Mouse (Mus musculus) kidney, adult 8-10 months (tissue): ENCODE measurements around the gene Dcaf5.

Source experiments
- DNase-seq, 2 experiments: peaks; one replicate each; pipeline ENCODE4 v3.0.0; 2022

The Dcaf5 gene

DNA sequence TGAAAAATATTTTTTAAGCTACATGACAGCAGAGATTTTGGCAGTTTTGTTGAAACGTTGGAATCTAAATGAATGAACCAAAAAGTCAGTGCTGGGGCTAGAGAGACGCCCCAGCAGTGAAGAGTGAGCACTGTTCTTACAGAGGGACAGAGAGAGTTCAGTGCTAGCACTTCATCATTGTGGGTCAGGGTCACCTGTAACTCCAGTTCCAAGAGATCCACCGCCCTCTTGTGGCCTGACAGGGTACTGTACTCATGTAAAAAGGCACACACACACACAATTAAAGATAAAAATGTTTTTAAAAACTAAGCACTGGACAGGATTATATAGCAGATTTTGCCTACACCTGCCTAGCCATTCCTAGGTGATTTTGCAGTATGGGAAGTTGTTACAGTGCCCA, 29.8 kb downstream of the Dcaf5 start:
- peak in 1 of 2 experiments; percentile 55 for DNase-seq

DNA sequence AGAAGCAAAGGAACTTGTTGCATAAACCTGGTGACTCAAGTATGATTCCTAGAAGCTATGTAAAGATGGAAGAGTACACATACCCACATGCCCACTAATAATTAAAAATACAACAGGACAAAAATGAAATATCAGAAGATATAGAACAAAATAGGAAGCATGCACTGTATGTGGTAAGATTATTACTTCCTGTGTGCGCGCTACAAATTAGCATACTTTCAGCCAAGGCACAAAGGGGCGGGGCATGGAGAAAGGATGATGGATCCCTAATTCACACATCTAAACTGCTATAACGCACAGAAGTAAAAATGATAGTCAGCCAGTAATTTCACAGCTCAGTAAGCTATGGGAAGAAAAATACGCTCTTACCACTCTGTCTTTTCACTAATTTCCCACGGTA, 32.3 kb downstream of the Dcaf5 start:
- DNase-seq = no peak

DNA sequence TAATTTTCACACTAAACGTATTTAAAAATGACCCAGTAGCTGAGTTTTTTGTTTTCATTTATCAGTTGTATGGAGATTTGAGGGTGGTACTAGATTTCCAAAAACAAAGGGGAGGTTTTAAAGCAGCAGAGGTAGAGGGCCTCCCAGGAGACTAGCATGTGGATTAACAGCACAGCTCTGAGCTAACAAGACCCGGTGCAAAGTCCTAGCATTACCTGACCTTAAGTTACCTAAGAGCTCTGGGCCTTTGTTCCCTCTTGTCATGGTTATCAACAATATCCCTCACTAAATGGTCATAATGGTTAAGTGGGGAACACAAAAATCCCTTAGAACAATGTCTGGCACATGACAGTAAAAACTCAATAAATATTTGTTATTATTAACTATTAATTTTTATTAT, 37.3 kb downstream of the Dcaf5 start:
- DNase-seq = no peak

DNA sequence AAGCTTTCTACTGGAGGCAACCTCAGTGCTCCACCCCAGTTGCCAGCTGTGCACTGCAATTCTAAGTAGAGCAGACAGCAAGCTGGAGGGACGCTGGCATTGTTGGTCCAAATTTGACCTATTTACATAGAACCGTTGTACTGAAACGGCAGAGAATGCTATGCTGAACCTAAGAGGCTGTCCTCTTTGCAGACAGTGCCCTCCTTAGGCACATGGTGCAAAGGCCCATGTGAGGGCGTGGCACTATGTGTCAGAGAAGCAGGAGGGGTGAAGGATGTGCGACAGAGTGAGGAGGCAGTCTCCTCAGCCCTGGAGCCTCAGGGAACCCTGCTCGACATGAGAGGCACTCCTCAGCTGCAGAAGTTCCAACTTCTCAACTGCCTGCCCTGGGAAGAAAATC, 40.0 kb downstream of the Dcaf5 start:
- no peak for DNase-seq

DNA sequence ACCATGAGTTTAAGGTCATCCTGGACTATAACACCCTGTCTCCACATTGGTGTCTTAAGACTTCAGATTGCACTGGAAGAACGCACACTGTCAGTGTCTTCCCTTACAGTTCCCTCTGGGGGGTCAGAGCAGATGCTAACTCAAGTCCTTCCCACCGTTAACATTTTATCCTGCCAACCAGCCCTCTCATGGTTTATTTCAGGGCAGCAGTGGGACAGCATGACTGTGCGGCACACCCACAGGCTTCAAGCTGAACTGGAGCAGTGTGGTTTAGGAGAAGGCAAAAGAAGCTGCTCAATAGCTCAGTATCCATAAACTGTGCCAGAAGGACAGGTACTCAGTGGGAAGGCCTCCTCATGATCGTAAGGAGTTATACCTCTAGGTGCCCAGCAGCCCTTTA, 41.1 kb downstream of the Dcaf5 start:
- no peak for DNase-seq

DNA sequence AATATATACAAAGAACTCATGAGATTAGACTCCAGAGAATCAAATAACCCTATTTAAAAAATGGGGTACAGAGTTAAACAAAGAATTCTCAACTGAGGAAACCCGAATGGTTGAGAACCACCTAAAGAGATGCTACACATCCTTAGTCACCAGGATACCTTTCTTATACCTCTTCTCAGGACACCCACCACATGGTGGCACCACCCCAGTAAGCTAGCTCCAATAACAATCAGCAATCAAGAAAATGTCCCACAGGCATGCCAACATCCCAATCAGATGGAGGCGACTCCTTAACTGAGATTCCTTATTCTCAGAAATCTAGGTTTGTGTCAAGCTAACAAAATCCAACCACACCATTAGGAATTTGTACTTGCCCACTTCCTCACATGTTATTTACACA, 42.4 kb downstream of the Dcaf5 start:
- DNase-seq = peak in 1 of 2 experiments; percentile 37

DNA sequence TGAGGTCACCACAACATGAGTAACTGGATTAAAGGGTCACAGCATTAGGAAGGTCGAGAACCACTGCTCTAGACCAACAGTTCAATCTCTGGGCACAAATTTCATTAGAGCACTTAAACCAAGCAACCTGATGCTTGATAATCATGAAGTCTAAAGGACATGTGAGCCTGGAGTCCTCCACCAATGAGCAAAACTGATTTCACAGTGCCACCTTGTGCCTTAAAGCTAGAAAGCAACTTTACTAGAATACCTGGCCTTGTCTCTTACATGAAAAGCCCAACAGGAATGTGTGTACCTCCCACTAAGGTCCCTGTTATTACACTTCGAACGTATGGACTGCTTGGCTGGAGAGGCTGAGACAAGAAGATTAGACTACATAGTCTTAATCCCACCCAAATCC, 47.0 kb downstream of the Dcaf5 start:
- peak in 1 of 2 experiments; percentile 18 for DNase-seq

DNA sequence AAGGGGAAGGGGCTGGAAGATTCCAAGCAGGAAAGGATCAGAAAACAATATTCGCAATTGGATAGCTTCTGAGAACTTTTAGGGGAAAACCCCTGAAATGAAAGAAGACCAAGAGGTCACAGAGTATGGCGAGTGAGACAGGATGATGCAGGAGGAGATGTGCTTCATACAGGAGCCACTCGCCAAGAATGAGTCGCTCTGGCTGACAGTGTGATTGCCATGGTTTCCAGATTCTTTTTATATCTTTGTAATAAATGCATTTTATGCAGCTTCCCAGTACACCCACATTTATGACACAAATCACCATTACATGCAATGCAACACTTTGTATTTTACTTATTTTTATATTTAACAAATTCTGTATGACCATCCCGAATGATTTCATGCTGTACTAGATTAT, 49.1 kb downstream of the Dcaf5 start:
- no peak for DNase-seq

DNA sequence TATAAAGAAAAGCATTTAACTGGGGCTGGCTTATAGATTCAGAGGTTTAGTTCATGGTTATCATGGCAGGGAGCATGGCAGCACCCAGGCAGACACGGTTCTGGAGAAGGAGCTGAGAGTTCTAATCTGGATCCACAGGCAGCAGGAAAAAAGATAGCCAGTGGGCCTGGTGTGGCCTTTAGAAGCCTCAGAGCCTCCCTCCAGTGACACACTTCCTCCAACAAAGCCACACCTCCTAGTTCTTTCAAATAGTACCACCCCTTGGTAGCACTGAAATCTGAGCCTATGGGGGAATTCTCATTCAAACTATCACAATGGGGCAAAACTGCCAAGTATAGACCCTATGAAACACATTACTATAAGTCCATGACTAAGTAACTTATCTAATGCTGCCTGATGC, 51.0 kb downstream of the Dcaf5 start:
- no peak for DNase-seq

DNA sequence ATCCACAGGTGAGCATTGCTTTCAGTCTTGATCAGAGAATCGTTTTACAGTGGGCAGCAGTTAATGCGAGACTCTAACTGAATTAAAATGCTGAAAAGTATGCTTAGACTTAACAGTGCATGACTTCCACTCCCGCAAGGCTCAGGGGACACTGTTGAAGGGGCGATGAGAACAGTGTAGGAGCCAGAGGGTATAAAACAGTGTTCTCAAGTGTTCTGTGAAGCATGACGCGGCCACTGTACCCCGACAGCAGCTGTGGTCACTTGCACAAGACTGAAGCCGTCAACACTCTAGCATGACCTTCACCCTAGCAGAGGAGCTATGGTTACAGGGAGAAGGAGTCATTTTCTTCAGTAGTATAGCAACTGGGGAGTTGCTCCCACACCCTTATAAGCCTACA, 52.9 kb downstream of the Dcaf5 start:
- DNase-seq = no peak

DNA sequence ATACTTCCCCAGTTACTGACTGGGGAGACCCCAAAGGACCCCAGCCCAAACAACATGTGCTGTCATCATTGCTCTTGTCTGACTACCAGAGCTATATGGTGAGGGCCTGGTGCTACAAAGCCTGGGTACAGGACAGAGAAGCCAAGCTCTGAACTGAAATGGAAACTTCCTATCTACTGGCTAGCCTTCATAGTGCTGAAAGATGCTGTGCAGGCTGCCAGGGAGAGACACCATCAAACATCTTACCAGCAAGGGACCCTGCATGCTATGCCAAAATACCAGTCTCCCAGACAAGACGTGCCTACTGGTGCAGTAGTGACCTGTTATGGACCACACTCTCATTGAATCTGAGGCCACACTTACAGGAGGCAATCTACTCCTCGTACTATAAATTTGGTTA, 53.6 kb downstream of the Dcaf5 start:
- DNase-seq = no peak

DNA sequence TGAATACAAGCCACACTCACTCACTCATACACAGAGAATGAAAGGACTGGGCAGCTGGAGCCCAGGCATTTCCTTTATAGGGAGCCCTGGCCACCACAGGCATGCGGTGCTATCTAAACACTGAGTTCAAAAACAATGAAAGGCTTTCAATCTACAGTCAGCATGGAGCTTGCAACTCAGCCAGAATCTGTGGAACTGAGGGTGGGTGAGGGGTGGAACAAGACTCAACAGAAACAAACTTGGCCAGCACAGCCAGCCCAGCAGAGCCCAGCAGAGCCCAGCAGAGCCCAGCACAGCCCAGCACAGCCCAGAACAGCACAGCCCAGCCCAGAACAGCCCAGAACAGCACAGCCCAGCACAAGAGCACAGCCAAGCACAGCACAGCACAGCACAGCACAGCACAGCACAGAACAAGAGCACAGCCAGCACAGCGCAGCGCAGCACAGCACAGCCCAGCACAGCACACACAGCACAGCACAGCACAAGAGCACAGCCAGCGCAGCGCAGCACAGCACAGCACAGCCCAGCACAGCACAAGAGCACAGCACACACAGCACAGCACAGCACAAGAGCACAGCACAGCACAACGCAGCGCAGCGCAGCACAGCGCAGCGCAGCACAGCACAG, 56.5 kb downstream of the Dcaf5 start:
- no peak for DNase-seq

DNA sequence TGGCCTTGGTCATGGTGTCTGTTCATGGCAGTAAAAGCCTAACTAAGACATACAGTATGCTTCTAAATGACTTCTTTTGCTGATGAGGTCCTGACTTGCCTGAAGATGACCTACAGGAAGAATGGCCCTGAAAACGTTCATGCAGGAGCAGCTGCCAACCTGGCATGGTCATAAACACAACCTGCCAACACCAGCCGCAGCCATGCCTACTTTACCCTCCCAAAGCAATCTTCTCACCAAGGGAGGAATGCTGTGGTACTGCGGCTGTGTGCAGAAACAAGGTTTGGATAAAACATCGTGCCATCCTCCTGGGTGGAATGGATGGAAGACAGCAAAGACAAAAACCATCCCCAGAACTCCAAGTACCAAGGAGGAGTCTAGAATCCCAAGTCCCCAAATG, 57.0 kb downstream of the Dcaf5 start:
- no peak for DNase-seq

DNA sequence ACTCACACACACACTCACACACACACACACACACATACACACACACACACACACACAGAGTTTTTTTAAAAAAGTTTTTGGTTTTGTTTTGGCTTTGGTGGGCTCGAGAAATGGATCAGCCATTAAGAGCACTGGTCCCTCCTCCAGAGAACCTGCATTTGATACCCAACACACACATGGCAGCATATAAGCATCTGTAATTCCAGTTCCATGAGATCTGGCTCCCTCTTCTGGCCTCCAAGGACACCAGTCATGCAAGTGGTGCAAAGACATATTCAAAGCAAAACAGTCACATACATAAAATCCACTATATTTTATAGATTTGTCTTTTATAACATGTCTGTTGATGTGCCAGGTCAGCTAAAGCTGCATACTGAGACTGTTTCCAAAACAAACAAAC, 58.8 kb downstream of the Dcaf5 start:
- DNase-seq = peak in 1 of 2 experiments; percentile 20

DNA sequence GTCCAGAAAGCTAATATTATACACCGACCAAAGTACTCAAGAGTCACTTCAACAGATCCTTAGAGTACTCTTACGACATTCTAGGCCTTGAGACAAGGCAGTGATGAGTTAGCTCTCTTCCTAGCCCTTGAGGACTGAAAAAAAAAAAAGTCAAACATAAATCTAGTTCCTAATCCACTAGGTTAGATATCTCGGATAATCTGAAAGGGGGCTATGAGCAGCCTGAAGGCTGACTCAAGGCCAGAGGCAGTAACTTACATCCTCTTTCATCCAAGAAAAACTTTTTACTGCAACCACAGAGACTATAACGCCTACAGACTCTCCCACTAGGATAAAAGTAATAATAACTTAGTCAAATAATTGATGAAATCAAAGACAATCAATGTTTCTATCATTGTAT, 60.7 kb downstream of the Dcaf5 start:
- DNase-seq = no peak

DNA sequence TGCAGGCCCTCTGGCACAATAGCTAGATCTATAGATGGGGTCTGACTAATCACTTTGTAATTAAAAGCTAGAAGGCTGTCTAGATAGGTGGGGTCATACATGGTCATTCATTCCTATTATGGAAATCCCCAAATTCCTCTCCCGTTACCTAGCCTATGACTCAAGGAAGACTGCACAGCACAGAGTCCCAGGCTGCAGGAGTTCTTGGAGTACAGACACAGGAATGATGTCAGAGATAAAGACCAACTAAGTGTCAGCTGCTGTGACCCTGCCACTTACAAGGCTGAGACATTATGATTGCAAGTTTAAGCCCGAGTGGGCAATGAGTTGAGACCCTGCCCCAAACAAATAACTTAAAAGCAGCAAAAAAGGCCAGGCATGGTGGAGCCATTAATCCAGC, 61.7 kb downstream of the Dcaf5 start:
- no peak for DNase-seq

DNA sequence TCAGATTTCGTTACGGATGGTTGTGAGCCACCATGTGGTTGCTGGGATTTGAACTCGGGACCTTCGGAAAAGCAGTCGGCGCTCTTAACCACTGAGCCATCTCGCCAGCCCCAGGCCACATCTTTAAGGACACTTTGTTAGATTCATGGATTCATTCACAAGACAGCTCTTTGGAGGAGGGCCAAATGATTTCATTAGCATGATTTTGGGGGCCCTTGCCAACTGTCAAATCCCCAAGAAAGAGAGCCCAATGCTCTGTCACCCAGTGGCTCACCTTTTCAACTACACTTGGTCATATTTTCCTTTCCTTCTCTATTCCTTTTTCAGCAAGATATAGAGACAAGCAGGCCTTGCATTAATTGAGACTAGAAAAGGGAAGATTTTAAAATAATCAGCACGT, 63.5 kb downstream of the Dcaf5 start:
- DNase-seq = no peak

DNA sequence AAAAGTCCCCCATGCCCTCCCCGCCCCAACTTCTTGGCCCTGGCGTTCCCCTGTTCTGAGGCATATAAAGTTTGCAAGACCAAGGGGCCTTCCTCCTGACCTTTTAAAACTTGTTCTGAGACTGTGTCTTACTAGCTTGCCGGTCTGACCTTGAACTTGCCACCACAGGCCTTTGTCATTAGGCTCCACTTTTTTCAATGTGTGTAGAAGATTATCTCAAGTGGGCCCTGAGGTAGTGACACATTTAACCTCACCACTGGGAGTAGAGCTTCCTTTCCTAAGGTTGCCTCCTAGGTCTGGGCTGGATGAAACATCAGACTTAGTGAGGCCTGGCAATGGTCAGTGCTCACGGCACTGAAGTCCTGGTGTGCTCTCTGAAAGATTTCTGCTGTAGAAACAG, 69.2 kb downstream of the Dcaf5 start:
- no peak for DNase-seq

DNA sequence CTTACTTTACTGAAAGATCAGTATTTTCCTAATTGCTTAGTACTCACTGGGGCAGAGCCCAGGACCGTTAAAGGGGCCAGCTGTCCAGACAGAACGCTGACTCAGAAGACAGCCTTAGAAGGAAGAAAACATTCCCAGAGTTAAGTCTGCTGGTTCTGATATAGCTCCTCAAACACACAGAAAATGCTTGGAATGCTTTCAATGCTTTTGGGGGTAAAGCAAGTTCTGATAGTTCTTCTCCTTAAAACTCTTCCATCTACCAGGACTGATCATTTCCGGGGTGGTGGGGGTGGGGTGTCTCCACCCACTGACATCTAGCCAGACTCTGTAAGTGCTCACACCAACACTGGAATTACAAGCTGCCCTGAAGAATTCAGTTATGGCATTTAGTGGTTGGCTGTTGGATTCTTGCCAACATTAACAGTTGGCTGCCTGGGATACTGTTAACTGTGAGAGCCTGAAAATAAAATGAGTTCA, 70.4 kb downstream of the Dcaf5 start:
- DNase-seq = peak; percentile 29 to 56

DNA sequence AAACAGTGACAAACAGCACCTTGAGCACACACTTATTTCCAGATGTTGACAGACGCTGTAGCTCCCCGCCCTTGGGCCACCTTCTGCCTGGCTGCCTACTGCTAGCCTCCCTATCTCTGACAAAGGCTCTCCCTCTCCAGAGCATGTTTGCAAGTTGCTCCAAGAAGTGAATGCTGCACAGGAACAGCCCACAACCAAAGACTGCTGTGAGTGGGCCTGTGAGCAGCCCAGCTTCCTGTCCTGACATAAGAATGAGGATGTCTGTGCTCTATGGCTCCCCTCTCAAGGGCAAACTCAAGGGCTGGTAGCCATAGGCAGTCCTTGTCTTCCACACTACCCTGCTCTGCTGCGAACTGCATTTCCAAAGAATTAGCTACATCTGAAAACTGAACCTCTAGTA, 71.1 kb downstream of the Dcaf5 start:
- no peak for DNase-seq

DNA sequence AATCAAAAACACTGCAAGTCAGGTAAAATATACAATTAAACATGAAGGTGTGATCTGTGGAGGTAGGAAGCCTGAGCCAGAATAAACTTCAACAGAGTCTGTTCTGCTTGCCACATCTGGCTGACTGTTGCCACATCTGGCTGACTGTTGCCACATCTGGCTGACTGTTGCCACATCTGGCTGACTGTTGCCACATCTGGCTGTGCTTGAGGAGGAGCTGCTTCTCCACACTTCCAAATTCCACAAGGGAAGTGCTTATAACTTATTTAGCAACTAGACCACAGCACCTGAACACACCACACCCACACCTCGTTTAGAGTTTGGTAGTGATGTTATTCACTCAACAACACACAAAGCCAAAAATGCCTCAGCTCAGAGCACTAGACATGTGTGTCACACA, 74.7 kb downstream of the Dcaf5 start:
- DNase-seq = no peak

DNA sequence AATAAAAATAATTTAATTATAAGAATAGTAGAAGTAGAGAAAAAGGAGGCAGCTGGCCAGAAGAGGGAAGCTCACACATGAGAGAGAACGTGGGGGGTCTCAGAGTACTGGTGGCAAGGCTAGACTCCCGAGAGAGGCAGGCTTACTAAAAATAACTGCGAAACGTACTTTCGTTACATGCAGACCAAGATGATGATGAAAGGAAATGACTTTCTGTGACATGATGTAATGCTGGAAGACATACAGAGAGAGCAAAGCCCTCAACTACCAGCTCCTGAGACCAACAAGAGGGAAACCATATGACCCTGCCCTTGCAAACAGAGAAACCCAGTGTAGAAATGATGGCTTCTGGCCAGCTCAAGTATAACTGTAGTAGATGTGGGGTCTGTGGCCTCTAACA, 76.1 kb downstream of the Dcaf5 start:
- DNase-seq = no peak

DNA sequence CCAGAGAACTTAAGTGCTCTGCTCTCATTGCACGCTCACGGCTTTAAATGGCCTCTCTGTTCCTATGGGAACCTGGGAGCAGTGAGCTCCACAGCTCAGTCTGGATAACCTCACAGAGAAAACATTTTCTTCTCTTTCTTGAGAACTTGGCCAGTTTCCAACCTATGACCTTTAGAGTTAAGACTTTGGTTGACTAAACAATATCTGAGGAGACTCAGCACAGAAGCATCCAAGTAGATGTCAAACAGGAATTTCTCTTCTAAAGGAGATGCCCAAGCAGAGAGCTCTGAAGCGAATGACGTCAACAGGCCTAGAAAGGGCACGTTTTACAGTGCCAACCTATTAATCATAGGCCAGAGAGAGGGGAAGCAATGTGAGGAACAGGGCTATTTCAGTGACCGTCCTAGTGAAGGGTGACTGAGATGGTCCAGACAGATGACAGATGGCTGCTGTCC, 91.6 kb downstream of the Dcaf5 start:
- DNase-seq = peak in 1 of 2 experiments; percentile 20

DNA sequence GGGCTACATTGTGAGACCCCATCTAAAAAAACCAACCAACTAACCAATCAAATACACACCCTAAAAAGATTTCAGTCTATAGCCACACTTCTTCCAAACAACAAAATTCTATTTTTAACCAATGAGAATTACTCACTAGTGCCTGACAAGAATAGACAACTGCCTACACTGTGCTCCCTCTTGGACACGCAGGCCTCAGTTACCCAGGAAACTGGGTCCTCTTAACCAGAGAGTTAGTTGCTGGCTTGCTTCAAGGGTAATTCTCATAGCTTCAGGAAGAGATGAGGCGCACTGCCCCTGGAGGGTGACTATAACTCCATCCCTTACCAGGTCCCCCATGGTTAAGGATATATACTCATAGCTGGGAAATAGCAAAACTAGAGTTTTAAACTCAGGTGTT, 95.5 kb downstream of the Dcaf5 start:
- no peak for DNase-seq

DNA sequence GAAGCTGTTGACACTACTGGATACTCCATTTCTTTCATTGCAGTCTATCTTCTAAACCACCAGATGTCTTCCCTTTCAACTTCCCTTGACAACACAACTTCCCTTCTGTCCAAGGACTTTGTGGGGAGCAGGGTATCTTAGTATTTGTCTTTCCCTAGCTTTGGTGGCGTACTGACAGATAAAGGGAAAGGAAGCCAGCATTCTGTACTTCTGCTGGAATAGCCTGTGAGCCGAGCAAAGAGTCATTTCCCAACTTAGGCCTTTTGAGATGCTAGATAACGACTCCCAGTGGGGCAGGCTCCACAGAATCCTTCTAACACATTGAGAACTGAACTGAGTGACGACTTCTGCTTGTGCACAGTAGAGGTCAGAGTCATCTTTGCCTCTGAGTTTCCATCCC, 102.2 kb downstream of the Dcaf5 start:
- no peak for DNase-seq

DNA sequence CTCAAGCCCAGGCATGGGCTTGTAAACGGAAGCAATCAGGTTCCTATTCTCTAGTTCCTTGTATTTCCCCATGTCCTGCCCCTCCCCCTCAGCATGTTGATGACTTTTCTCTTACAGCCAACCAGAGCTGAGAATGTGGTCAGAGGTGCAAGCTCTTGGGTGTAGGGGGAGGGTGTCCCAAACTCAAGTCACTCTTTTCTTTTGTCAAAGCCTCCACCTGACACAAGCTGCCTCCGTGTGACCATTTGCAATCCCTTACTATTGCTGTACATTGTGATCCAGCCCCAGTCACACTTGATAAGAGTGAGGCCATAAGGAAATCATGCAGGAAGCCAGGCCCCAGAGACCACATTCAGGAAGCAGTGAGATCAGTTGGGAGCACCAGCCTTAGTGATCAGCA, 104.8 kb downstream of the Dcaf5 start:
- no peak for DNase-seq
